Mouse (Mus musculus) liver, embryonic 12.5 days (tissue): ENCODE measurements at regions not wholly inside any gene's neighbourhood (a gene's known extent, or its start where the extent isn't known, plus 50 kb on each side); places are given as distances from the start of the nearest gene placed in this dataset.
A peak's percentile ranks its signal among the peaks of the same experiment; 100 is the strongest.

Experiments used
- ATAC-seq: fragments of 200-750 bp; cut with Nextera tagmentation; 2 replicates; pipeline ENCODE4 v1.8.0; 2017; ENCODE audit warnings: moderate number of reproducible peaks, mild to moderate bottlenecking, moderate library complexity
- H3K27ac ChIP-seq: fragments of 300-500 bp; sonication (generic); 2 replicates; pipeline ENCODE4 v1.5.1; 2016; ENCODE audit warnings: mild to moderate bottlenecking
- H3K27me3 ChIP-seq: fragments of 300-500 bp; sonication (generic); replicated peaks from 2 replicates; pipeline ENCODE4 v1.6.1; 2016; ENCODE audit warnings: mild to moderate bottlenecking, moderate library complexity
- H3K36me3 ChIP-seq: fragments of 300-500 bp; sonication (generic); 2 replicates; pipeline ENCODE4 v1.6.1; 2016; ENCODE audit warnings: mild to moderate bottlenecking, moderate library complexity
- H3K4me1 ChIP-seq: fragments of 300-500 bp; sonication (generic); 2 replicates; pipeline ENCODE4 v1.6.1; 2016
- H3K4me2 ChIP-seq: fragments of 300-500 bp; sonication (generic); 2 replicates; pipeline ENCODE4 v1.6.1; 2016; ENCODE audit warnings: mild to moderate bottlenecking, moderate library complexity
- H3K4me3 ChIP-seq: fragments of 300-500 bp; sonication (generic); 2 replicates; pipeline ENCODE4 v1.5.1; 2016; ENCODE audit warnings: mild to moderate bottlenecking, moderate library complexity
- H3K9ac ChIP-seq: fragments of 300-500 bp; sonication (generic); 2 replicates; pipeline ENCODE4 v1.6.1; 2016; ENCODE audit warnings: mild to moderate bottlenecking, moderate library complexity
- H3K9me3 ChIP-seq: fragments of 300-500 bp; sonication (generic); replicated peaks from 2 replicates; pipeline ENCODE4 v1.6.1; 2016; ENCODE audit warnings: mild to moderate bottlenecking, moderate library complexity
- WGBS: fragments of 180-500 bp; shearing (Covaris S2); methylation state at CpG from one replicate; pipeline ENCODE4 v1.1.7; 2016; ENCODE audit not compliant: insufficient replicate concordance; 5-methylcytosine and 5-hydroxymethylcytosine counted together

GRCm38 (mm10) chr19:6684921-6685320 is 142.1 kb upstream of the Slc22a12 start:
- Histone ChIP-seq H3K4me3 (no peak overlapping the region), H3K27ac (no peak overlapping the region), H3K9ac (no peak overlapping the region), H3K27me3 (peaks cover 24% of the 10 kb centered on the region), H3K4me1 (no peaks in the 10 kb centered on the region), H3K36me3 (no peaks in the 10 kb centered on the region), H3K4me2 (no peak overlapping the region), H3K9me3 (no peaks in the 10 kb centered on the region)
- no peak for ATAC-seq
- 19% methylated on average over 4 of the region's 4 CpGs for WGBS

GRCm38 (mm10) chr19:6679392-6680307 is 136.8 kb upstream of the Slc22a12 start:
- Histone ChIP-seq H3K36me3 (no peaks in the 10 kb centered on the region), H3K4me3 (no peak overlapping the region), H3K9ac (no peak overlapping the region), H3K27ac (no peak overlapping the region), H3K27me3 (peaks cover under 1% of the 10 kb centered on the region; the same call in 1 of the 2 replicates), H3K4me2 (no peak overlapping the region), H3K9me3 (no peaks in the 10 kb centered on the region), H3K4me1 (no peaks in the 10 kb centered on the region)
- ATAC-seq = no peak
- WGBS = 27% methylated on average over 12 of the region's 14 CpGs

- 77% methylated on average over 12 of the region's 12 CpGs for WGBS
- Histone ChIP-seq H3K27me3 (no peaks in the 10 kb centered on the region), H3K4me3 (no peak overlapping the region), H3K4me2 (no peak overlapping the region), H3K4me1 (no peaks in the 10 kb centered on the region), H3K36me3 (no peaks in the 10 kb centered on the region), H3K27ac (no peak overlapping the region), H3K9ac (no peak overlapping the region), H3K9me3 (no peaks in the 10 kb centered on the region)
- ATAC-seq = no peak
Observed at GRCm38 (mm10) chr19:6677511-6677910, 134.7 kb upstream of the Slc22a12 start.

GRCm38 (mm10) chr19:6675586-6675985 is 132.8 kb upstream of the Slc22a12 start:
- Histone ChIP-seq H3K27ac (no peak overlapping the region), H3K27me3 (no peaks in the 10 kb centered on the region), H3K9me3 (no peaks in the 10 kb centered on the region), H3K9ac (no peak overlapping the region), H3K36me3 (no peaks in the 10 kb centered on the region), H3K4me2 (no peak overlapping the region), H3K4me3 (no peak overlapping the region), H3K4me1 (peaks cover under 1% of the 10 kb centered on the region; the same call in 1 of the 2 replicates)
- ATAC-seq = no peak
- WGBS = 50% methylated on average over 3 of the region's 3 CpGs

DNA sequence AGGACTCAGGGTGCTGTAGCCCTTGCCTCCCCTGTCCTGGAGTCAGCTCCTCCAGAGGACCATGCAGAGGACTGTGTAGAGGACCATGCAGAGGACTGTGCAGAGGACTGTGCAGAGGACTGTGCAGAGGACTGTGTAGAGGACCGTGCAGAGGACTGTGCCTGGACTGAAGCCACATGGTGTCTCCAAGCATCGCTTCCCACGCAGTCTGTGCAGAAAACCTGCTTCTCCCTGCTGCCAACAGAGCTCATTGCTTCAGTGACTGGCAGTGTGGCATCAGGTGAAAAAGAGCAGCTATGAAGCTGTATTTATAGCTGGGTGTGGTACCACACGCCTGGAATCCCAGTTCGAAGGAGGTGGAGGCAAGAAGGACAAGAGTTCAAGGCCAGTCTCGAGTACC is 128.9 kb upstream of the Slc22a12 start:
- no peak overlapping the region for H3K27ac ChIP-seq
- H3K4me2 ChIP-seq = no peak overlapping the region
- H3K4me1 ChIP-seq = peaks cover 4% of the 10 kb centered on the region; the same call in 1 of the 2 replicates
- H3K4me3 ChIP-seq = no peak overlapping the region
- H3K36me3 ChIP-seq = no peaks in the 10 kb centered on the region
- WGBS = 72% methylated on average over 6 of the region's 6 CpGs
- no peak for ATAC-seq
- H3K9ac ChIP-seq = no peak overlapping the region
- no peaks in the 10 kb centered on the region for H3K9me3 ChIP-seq
- no peaks in the 10 kb centered on the region for H3K27me3 ChIP-seq

DNA sequence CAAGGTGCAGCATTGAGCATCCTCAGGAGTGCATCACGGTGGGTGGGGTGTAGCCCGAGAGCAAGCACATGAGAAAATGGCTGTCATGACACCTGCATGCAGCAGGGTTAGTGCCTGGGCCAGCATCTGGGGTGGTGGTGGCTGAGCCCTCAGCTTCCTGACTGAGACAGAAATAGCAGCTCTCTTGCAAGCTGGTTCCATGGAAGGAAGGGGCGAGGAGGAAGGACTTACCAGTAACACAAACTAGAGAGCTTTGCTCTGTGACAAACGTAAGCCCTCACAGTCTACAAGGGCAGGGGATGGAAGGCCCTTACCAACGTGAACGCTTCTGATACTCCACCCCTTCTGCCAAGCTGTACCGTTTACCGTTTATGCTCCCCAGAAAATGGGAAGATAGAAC is 127.0 kb upstream of the Slc22a12 start:
- H3K4me1 ChIP-seq = peaks cover 4% of the 10 kb centered on the region; the same call in 1 of the 2 replicates
- no peak for ATAC-seq
- no peak overlapping the region for H3K4me3 ChIP-seq
- no peak overlapping the region for H3K9ac ChIP-seq
- no peaks in the 10 kb centered on the region for H3K36me3 ChIP-seq
- peak overlapping the region; percentile 18; the same call in 1 of the 2 replicates for H3K4me2 ChIP-seq
- H3K9me3 ChIP-seq = no peaks in the 10 kb centered on the region
- no peaks in the 10 kb centered on the region for H3K27me3 ChIP-seq
- WGBS = 35% methylated on average over 8 of the region's 8 CpGs
- peak overlapping the region; percentile 30; the same call in 1 of the 2 replicates for H3K27ac ChIP-seq

DNA sequence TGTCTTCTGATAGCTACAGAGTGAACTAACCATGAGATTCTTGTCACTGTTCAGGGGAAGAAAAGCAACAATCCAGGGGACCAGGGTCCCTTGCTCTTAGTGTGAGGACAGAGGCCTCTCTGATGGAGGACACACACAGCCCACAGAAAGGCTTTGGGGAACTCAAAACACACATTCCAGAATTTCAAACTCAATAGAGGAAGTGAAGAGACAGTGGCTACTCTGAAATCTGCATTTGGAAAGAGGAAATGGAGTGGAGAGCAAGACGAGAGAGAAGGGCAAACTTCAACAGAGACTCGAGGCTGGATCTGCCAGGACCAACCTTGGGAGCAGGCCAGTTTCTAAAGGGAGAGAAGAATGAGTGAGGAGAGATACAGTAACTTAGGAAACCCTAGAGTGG is 125.7 kb upstream of the Slc22a12 start:
- no peak for ATAC-seq
- Histone ChIP-seq H3K9ac (no peak overlapping the region), H3K4me1 (peaks cover 9% of the 10 kb centered on the region; the same call in 1 of the 2 replicates), H3K36me3 (no peaks in the 10 kb centered on the region), H3K27ac (peak overlapping the region; percentile 18; the same call in 1 of the 2 replicates), H3K27me3 (0 out of 2 replicates have a peak, but pooled peaks cover 7% of the 10 kb centered on the region), H3K4me3 (no peak overlapping the region), H3K4me2 (no peak overlapping the region), H3K9me3 (no peaks in the 10 kb centered on the region)
- whole genome bisulfite sequencing = 13% methylated on average over 2 of the region's 2 CpGs

DNA sequence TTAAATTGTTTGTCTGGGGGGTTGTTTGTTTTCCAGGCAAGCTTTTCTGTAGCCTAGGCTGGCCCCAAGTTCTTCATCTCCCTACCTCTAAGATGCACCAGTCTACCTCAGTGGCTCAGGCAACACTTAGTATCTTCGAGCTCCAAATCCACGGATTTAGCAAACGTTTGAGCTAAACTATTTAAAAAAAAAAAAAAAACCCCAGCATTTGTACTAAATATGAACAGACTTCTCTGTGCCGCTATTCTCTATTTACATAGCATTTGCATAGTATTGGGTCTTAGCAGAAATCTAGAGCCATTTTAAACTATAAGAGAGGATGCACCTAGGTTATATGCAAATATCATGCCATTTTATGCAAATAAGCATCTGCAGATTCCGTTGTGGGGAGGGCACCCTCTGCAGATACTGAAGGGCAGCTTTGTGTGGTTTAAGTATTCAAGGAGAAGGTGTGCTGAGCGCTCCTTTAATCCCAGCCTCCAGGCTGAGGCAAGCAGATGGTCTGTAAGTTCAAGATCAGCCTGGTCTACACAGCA is 123.4 kb upstream of the Slc22a12 start:
- 0 out of 2 replicates have a peak, but pooled peaks cover 7% of the 10 kb centered on the region for H3K27me3 ChIP-seq
- H3K4me1 ChIP-seq = peaks cover 32% of the 10 kb centered on the region
- H3K36me3 ChIP-seq = no peaks in the 10 kb centered on the region
- no peak overlapping the region for H3K9ac ChIP-seq
- no peak overlapping the region for H3K4me2 ChIP-seq
- no peak overlapping the region for H3K4me3 ChIP-seq
- no peaks in the 10 kb centered on the region for H3K9me3 ChIP-seq
- 60% methylated on average over 6 of the region's 6 CpGs for WGBS
- no peak for ATAC-seq
- H3K27ac ChIP-seq = no peak overlapping the region

GRCm38 (mm10) chr19:6665264-6666054 is 122.6 kb upstream of the Slc22a12 start:
- 0 out of 2 replicates have a peak, but pooled peaks cover 7% of the 10 kb centered on the region for H3K27me3 ChIP-seq
- no peak overlapping the region for H3K4me2 ChIP-seq
- no peak overlapping the region for H3K9ac ChIP-seq
- H3K36me3 ChIP-seq = no peaks in the 10 kb centered on the region
- no peak overlapping the region for H3K4me3 ChIP-seq
- 36% methylated on average over 15 of the region's 15 CpGs for WGBS
- peaks cover 38% of the 10 kb centered on the region for H3K4me1 ChIP-seq
- H3K27ac ChIP-seq = no peak overlapping the region; the same call in 1 of the 2 replicates
- no peak for ATAC-seq
- H3K9me3 ChIP-seq = no peaks in the 10 kb centered on the region

DNA sequence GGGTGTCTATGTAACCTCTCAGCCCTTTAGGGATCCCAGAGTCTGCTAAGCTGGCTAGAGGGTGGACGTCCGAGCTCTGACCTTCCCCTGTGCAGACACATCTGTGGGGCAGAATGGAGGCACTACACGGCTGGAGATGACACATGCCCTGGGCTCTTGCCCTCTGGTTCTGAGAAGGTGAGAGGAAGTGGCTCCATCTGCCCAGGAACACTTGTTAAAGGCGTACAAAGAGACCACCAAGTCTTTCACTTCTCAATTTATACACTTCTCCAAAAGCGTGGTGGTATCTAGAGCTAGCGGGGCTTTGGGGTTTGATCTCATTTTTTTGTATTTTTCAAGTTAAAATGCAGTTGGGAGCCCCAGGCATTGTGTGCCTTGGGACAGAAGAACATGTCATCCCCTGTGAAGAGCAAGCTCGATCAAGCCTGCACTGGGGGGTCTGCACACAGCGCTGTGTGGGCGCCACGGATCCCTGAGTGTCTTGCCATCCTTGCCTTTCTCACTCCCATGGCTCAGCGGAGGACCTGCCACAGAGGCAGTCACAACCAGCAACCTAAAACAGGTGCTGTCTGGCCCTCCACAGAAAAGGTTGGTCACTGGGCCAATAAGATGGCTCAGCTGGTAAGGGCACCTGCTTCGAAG is 121.6 kb upstream of the Slc22a12 start:
- 58% methylated on average over 12 of the region's 12 CpGs for WGBS
- no peak overlapping the region for H3K4me2 ChIP-seq
- no peak overlapping the region for H3K4me3 ChIP-seq

GRCm38 (mm10) chr19:6663391-6663790 is 120.6 kb upstream of the Slc22a12 start:
- peaks cover 48% of the 10 kb centered on the region for H3K4me1 ChIP-seq
- no peak for ATAC-seq
- WGBS = 4% methylated on average over 10 of the region's 10 CpGs

More for the DNA sequence above, 121.6 kb upstream of the Slc22a12 start:
- Histone ChIP-seq H3K4me1 (peaks cover 46% of the 10 kb centered on the region), H3K36me3 (no peaks in the 10 kb centered on the region), H3K9me3 (no peaks in the 10 kb centered on the region), H3K27ac (no peak overlapping the region), H3K27me3 (0 out of 2 replicates have a peak, but pooled peaks cover 7% of the 10 kb centered on the region), H3K9ac (no peak overlapping the region)
- ATAC-seq = no peak

More at GRCm38 (mm10) chr19:6663391-6663790, 120.6 kb upstream of the Slc22a12 start:
- Histone ChIP-seq H3K9ac (no peak overlapping the region), H3K27me3 (0 out of 2 replicates have a peak, but pooled peaks cover 7% of the 10 kb centered on the region), H3K4me3 (no peak overlapping the region), H3K4me2 (no peak overlapping the region), H3K36me3 (no peaks in the 10 kb centered on the region), H3K9me3 (no peaks in the 10 kb centered on the region), H3K27ac (no peak overlapping the region)
